In the genomic region with DNA sequence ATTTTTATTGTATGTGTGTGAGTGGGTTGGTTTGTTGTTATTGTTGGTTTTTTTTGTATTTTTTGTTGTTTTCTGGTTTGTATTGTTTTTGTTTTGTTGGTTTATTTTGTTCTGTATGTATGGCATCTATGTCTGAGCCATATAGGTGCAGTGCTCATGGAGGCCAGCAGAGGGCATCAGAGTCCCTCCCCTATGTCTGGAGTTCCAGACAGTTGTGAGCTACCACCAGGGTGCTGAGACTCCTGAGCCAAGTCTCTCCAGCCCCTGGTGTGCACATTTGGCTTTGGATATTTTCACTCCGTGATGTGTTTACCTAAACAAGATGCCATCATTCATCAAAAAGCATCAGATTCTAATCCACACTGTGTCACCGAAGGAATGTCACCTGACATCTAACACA, we compare ENCODE assay signal across 8 mouse cellular contexts. TPM values are rescaled to one million over a fixed set of nuclear protein-coding genes. Genes with fewer than 3 reads are reported as not detected.
A peak's percentile ranks its signal among the peaks of the same experiment; 100 is the strongest.
DNase-seq lines count a peak whose midpoint lies in the region; ATAC-seq and TF ChIP-seq lines count a peak whose summit lies in the region.
"Had no signal": no experiment of that assay in that cellular context is flagged by ENCODE, and none has a peak within 500 bp of the region (broad histone marks: within the 10 kb centered on the region; RNA-seq: fewer than 3 reads in every experiment).

No protein-coding gene starts in this region.

- H3K27me3 ChIP-seq in E14TG2a.4 (ENCODE audit: insufficient read depth, low read length) = no peaks in the 10 kb centered on the region
- H3K27me3 ChIP-seq: heart, embryonic 15.5 days had no signal

- no peak overlapping the region for H3K4me3 ChIP-seq in left cerebral cortex, adult 2 months
- H3K4me3 ChIP-seq in E14TG2a.4 (replicated peaks; ENCODE audit: low read length) = no peak overlapping the region
- no peak overlapping the region for H3K4me3 ChIP-seq in embryonic fibroblast, embryonic 13.5 days (ENCODE audit: insufficient read depth, low read length)
- H3K4me3 ChIP-seq: heart, embryonic 15.5 days had no signal

- no peaks in the 10 kb centered on the region for H3K4me1 ChIP-seq in E14TG2a.4 (replicated peaks; ENCODE audit: low read depth, low read length)
- no peaks in the 10 kb centered on the region for H3K4me1 ChIP-seq in embryonic fibroblast, embryonic 13.5 days (ENCODE audit: control insufficient read depth, insufficient read depth, low read length)

- intact Hi-C loops in left cerebral cortex, adult 2 months (cut with DNase I) = loop anchor here (1.0 kb wide), 1 partner anchor 364 kb away; no protein-coding TSS in a partner anchor

- H3K36me3 ChIP-seq in E14TG2a.4 (ENCODE audit: insufficient read depth, low read length) = no peaks in the 10 kb centered on the region
- H3K36me3 ChIP-seq: heart, embryonic 15.5 days had no signal

- no peak for DNase-seq in left cerebral cortex, adult 2 months (ENCODE audit: extremely low spot score in 1 of 2, low spot score in 2 of 2)
- DNase-seq in left cerebral cortex, adult 8-10 months (ENCODE audit: low spot score in 2 of 2) = no peak
- peak; percentile 26 for DNase-seq in adrenal gland, adult 2 months
- no peak for DNase-seq in layer of hippocampus, adult 9-11 months

- no peak for TF ChIP-seq POLR2A in embryonic fibroblast, embryonic 13.5 days (IDR thresholded peaks at IDR 0.05; ENCODE audit: low read depth, low read length)

- H3K9me3 ChIP-seq in E14TG2a.4 (ENCODE audit: low read length) = no peaks in the 10 kb centered on the region
- H3K9me3 ChIP-seq: heart, embryonic 15.5 days had no signal

- TF ChIP-seq CTCF in left cerebral cortex, adult 2 months (IDR thresholded peaks at IDR 0.05) = peak; percentile 55
- peak; percentile 69 for TF ChIP-seq CTCF in E14TG2a.4 (conservative IDR thresholded peaks at IDR 0.05; ENCODE audit: low read length)
- peak; percentile 44; the same call in 1 of the 2 replicates for TF ChIP-seq CTCF in embryonic fibroblast, embryonic 13.5 days (IDR thresholded peaks at IDR 0.05; ENCODE audit: borderline replicate concordance, insufficient read depth, low read length)

- no peak overlapping the region for H3K27ac ChIP-seq in left cerebral cortex, adult 2 months
- no peak overlapping the region for H3K27ac ChIP-seq in embryonic fibroblast, embryonic 13.5 days (ENCODE audit: insufficient read depth, low read length)
- H3K27ac ChIP-seq: heart, embryonic 15.5 days had no signal

- peak; percentile 51; the same call in 1 of the 2 replicates for ATAC-seq in neutrophil, adult 5-6 weeks (ENCODE audit: extremely low read depth, insufficient number of reproducible peaks, low FRiP score, poor library complexity, severe bottlenecking)

RNA-seq across cellular contexts. Expression of gene Nudt7, which starts 59.2 kb away (rescaled TPM):
- 1 to 10 TPM; 4.7 to 6.1 TPM for total RNA-seq in left cerebral cortex, adult 2 months (2021)
- 1 to 10 TPM; 5.8 to 6.3 (median 6.1) TPM for total RNA-seq in left cerebral cortex, adult 8-10 months (2022)
- total RNA-seq in adrenal gland, adult 2 months (2021) = 10 to 100 TPM; 58.7 to 77.9 TPM
- 12.8 and 13.8 TPM in 2 replicates for polyA plus RNA-seq in adrenal gland, adult 2 months (2012; rRNA removed)
- polyA plus RNA-seq in embryonic fibroblast, embryonic 13.5 days (2011; ENCODE audit: insufficient read length, low read depth, missing spikeins) = 11.5 and 12.5 TPM in 2 replicates
- total RNA-seq in neutrophil, adult 5-6 weeks (2017) = 16.2 and 17.8 TPM in 2 replicates
